Mouse (Mus musculus) kidney, adult 2 months (tissue): ENCODE results near the gene Padi6.

Experiments
- CTCF ChIP-seq: fragments of 200-500 bp; conservative IDR thresholded peaks from 2 replicates; pipeline ENCODE4 v1.5.1; 2011; ENCODE audit warnings: low read depth, mild to moderate bottlenecking, control low read depth, low read length, moderate library complexity, mixed read lengths; ENCODE audit not compliant: insufficient read depth, insufficient read length
- POLR2A ChIP-seq: fragments of 200-500 bp; IDR thresholded peaks from one replicate; pipeline ENCODE4 v1.6.1; 2011; ENCODE audit warnings: low read depth, low read length, control low read depth

- TF ChIP-seq POLR2A (no peak), CTCF (no peak)
Measured at GRCm38 (mm10) chr4:140761601-140762000, 19.2 kb upstream of the Padi6 start.
